Mouse (Mus musculus) intestine, postnatal 0 days (tissue): ENCODE results near the gene Phactr4. TPM values are rescaled to one million over a fixed set of nuclear protein-coding genes. Genes with fewer than 3 reads are reported as not detected.

Experiments used
- ATAC-seq: fragments of 200-750 bp; cut with Nextera tagmentation; 2 replicates; pipeline ENCODE4 v1.8.0; 2017; ENCODE audit warnings: mild to moderate bottlenecking, moderate TSS enrichment, moderate library complexity
- H3K27ac ChIP-seq: fragments of 300-500 bp; sonication (generic); 2 replicates; pipeline ENCODE4 v1.5.1; 2014; ENCODE audit warnings: mild to moderate bottlenecking, low read depth, low read length, moderate library complexity
- H3K27me3 ChIP-seq: fragments of 300-500 bp; sonication (generic); replicated peaks from 2 replicates; pipeline ENCODE4 v1.6.1; 2014; ENCODE audit warnings: low read length, mixed read lengths; ENCODE audit not compliant: control insufficient read depth, insufficient read depth
- H3K36me3 ChIP-seq: fragments of 300-500 bp; sonication (generic); 2 replicates; pipeline ENCODE4 v1.6.1; 2014; ENCODE audit warnings: mild to moderate bottlenecking, moderate library complexity; ENCODE audit not compliant: control insufficient read depth, insufficient read depth
- H3K4me1 ChIP-seq: fragments of 300-500 bp; sonication (generic); replicated peaks from 2 replicates; pipeline ENCODE4 v1.6.1; 2014; ENCODE audit warnings: antibody characterized with exemption, low read length, mixed read lengths; ENCODE audit not compliant: control insufficient read depth, insufficient read depth
- H3K4me2 ChIP-seq: fragments of 300-500 bp; sonication (generic); replicated peaks from 2 replicates; pipeline ENCODE4 v1.6.1; 2014; ENCODE audit warnings: low read depth, mild to moderate bottlenecking, moderate library complexity
- H3K4me3 ChIP-seq: fragments of 300-500 bp; sonication (generic); 2 replicates; pipeline ENCODE4 v1.5.1; 2014; ENCODE audit warnings: low read depth, low read length
- H3K9ac ChIP-seq: fragments of 300-500 bp; sonication (generic); 2 replicates; pipeline ENCODE4 v1.6.1; 2014; ENCODE audit warnings: mild to moderate bottlenecking, low read depth, low read length
- H3K9me3 ChIP-seq: fragments of 300-500 bp; sonication (generic); 2 replicates; pipeline ENCODE4 v1.6.1; 2016; ENCODE audit warnings: mixed run types; ENCODE audit not compliant: control insufficient read depth
- CTCF ChIP-seq: sonication (generic); IDR thresholded peaks from 2 replicates; pipeline ENCODE4 v1.5.1; 2016; ENCODE audit warnings: low read depth, mild to moderate bottlenecking, control low read depth, antibody characterized with exemption, moderate library complexity
- WGBS: fragments of 180-500 bp; shearing (Covaris S2); extraction: QIAGEN DNeasy Blood & Tissue Kit; methylation state at CpG from one replicate; pipeline ENCODE4 v1.1.7; 2014; 5-methylcytosine and 5-hydroxymethylcytosine counted together
- polyA plus RNA-seq: library from polyadenylated mRNA; unstranded; fragments of >200 nt; fragmentation: Nextera tagmentation; extraction: Ambion mirVana; gene quantifications from 2 replicates; pipeline ENCODE4 v1.2.1, GENCODE M21; 2015

The Phactr4 gene
- polyA plus RNA-seq, 1 experiment from 2014 or later, result 16.7 TPM

GRCm38 (mm10) chr4:132404588-132404987 lies 17.7 kb downstream of the Phactr4 start:
- no peak overlapping the region for H3K4me2 ChIP-seq
- 65% methylated on average over 5 of the region's 5 CpGs for WGBS
- H3K9ac ChIP-seq, result no peak overlapping the region
- no peaks in the 10 kb centered on the region for H3K27me3 ChIP-seq
- H3K4me1 ChIP-seq, result no peaks in the 10 kb centered on the region
- no peak overlapping the region for H3K27ac ChIP-seq
- no peak overlapping the region for H3K4me3 ChIP-seq
- no peaks in the 10 kb centered on the region for H3K9me3 ChIP-seq
- ATAC-seq, result no peak
- H3K36me3 ChIP-seq, result no peaks in the 10 kb centered on the region
- no peak for TF ChIP-seq CTCF

GRCm38 (mm10) chr4:132403063-132403660 lies 19.1 kb downstream of the Phactr4 start:
- H3K4me1 ChIP-seq, result no peaks in the 10 kb centered on the region
- H3K9ac ChIP-seq, result no peak overlapping the region
- H3K9me3 ChIP-seq, result no peaks in the 10 kb centered on the region
- no peaks in the 10 kb centered on the region for H3K27me3 ChIP-seq
- H3K4me3 ChIP-seq, result no peak overlapping the region
- no peak for TF ChIP-seq CTCF
- H3K27ac ChIP-seq, result no peak overlapping the region
- H3K36me3 ChIP-seq, result no peaks in the 10 kb centered on the region
- ATAC-seq, result no peak
- H3K4me2 ChIP-seq, result no peak overlapping the region
- WGBS, result 46% methylated on average over 5 of the region's 5 CpGs

DNA sequence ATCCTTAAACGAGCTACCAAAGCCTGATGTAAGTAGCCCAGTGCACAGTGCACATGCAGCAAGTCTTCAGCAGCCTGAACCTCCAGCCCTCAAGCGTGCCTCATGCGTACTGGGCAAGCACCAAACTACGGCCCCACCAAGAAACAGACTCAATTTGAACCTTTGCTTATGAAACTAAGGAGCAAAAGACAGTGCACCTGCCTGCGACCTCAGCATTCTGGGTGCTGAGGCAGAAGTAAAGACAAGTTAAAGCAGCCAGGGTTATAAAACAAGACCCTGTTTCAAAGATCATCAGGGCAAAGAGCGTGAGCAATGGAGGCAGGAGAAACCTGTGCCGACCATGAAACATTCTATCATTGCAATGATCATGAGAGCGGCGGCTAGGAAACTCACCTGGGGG lies 21.3 kb downstream of the Phactr4 start:
- ATAC-seq, result no peak
- Histone ChIP-seq H3K27ac (no peak overlapping the region), H3K4me2 (0 out of 2 replicates have a peak overlapping the region, but pooled peaks have one; percentile 1), H3K9me3 (no peaks in the 10 kb centered on the region), H3K27me3 (no peaks in the 10 kb centered on the region), H3K4me1 (no peaks in the 10 kb centered on the region), H3K4me3 (no peak overlapping the region), H3K36me3 (no peaks in the 10 kb centered on the region), H3K9ac (no peak overlapping the region)
- WGBS, result 61% methylated on average over 9 of the region's 9 CpGs
- TF ChIP-seq CTCF, result no peak

- Histone ChIP-seq H3K27me3 (no peaks in the 10 kb centered on the region), H3K4me1 (no peaks in the 10 kb centered on the region), H3K27ac (no peak overlapping the region), H3K4me2 (no peak overlapping the region), H3K4me3 (no peak overlapping the region), H3K9ac (no peak overlapping the region), H3K36me3 (no peaks in the 10 kb centered on the region), H3K9me3 (no peaks in the 10 kb centered on the region)
- ATAC-seq, result no peak
- 67% methylated on average over 5 of the region's 5 CpGs for WGBS
- no peak for TF ChIP-seq CTCF
Observed at GRCm38 (mm10) chr4:132398863-132399262, 23.4 kb downstream of the Phactr4 start.

DNA sequence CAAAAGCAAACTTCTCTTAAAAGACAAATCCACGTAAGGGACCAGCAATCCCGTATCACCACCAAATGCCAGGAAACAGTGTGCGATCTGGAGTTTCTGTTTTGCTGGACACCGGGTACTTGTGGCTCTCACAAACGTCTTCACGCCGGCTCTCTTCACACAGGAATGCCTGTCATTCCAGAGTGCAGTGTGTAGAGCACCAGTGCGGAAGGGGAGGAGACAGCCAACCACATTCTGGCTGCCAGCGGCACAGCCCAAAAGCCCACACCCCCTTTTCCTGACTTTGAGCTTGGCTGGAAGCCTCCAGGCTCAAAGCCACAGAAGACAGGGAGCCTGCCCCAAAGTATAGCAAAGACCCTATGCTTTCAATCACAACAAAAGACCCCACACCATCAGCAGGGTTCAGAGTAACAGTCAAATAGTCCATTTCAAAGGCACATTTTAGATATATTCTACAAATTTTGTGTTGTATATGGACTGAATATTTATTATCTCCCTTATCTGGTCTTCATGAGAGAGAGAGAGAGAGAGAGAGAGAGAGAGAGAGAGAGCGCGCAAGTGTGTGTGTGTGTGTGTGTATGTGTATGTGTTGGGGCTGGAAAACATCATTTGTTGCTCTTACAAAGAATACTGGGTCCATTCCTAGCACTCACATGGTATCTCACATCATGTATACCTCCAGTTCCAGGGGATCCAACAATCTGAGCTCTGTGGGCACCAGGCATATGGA lies 24.1 kb downstream of the Phactr4 start:
- no peak for ATAC-seq
- Histone ChIP-seq H3K4me2 (peak overlapping the region; percentile 48), H3K9ac (peak overlapping the region; percentile 31), H3K27me3 (no peaks in the 10 kb centered on the region), H3K9me3 (no peaks in the 10 kb centered on the region), H3K4me1 (no peaks in the 10 kb centered on the region), H3K4me3 (peak overlapping the region; percentile 27), H3K36me3 (no peaks in the 10 kb centered on the region), H3K27ac (peak overlapping the region; percentile 41; the same call in 1 of the 2 replicates)
- no peak for TF ChIP-seq CTCF
- 31% methylated on average over 11 of the region's 11 CpGs for WGBS

DNA sequence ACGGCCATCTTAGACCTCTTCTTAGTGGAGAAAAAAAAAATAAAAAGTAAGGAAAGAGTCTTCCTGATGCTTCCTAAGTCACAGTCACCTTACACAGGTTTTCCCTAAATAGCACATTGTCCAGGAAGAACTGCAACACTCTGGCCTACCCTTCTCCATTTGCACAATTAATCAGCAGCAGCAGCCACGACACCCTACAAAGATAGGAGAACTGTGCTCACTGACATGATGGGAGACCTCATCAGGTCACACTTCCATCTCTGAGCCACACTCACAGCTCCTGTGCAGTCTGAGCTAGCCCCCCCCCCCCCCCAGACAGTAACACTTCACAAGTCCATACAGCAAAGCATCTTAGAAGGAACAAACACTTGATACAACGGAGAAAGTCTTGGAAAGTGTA lies 25.2 kb downstream of the Phactr4 start:
- no peak overlapping the region for H3K4me3 ChIP-seq
- no peak for ATAC-seq
- H3K36me3 ChIP-seq, result no peaks in the 10 kb centered on the region
- 85% methylated on average over 3 of the region's 3 CpGs for WGBS
- TF ChIP-seq CTCF, result no peak
- no peaks in the 10 kb centered on the region for H3K4me1 ChIP-seq
- H3K9me3 ChIP-seq, result no peaks in the 10 kb centered on the region
- no peak overlapping the region for H3K27ac ChIP-seq
- H3K27me3 ChIP-seq, result no peaks in the 10 kb centered on the region
- H3K9ac ChIP-seq, result no peak overlapping the region
- no peak overlapping the region for H3K4me2 ChIP-seq
